Mouse (Mus musculus): Measurements from ENCODE around the gene Mars.

DNA sequence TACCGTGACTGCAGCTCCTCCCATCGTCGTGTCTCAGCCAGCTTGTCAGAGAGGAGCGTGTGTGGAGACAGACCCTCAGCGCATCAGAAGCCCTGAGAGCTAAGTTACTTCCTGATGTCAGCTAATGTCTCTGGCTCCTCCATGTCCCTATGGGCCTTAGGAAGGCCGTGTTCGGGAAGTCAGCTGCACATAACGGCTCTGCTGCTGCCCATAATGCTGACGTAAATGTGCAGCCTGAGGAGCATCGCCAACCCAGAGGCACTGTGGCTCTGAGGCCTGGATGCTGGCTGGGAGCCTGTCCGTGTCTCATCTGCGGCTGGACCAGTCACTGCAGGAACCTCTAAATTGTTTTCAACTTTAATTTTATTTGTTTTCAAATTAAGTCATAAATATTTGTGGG is 42.5 kb downstream of the Mars start:
- TF ChIP-seq ZNF384 (IDR thresholded peaks at IDR 0.05; ENCODE audit: low read depth, low read length) (no peak), GATA1 (IDR thresholded peaks at IDR 0.05; ENCODE audit: low read depth, low read length) (no peak), BHLHE40 (IDR thresholded peaks at IDR 0.05; ENCODE audit: borderline replicate concordance, low read depth, low read length) (no peak), CTCF (IDR thresholded peaks at IDR 0.05 in 2 of 3, conservative IDR thresholded peaks at IDR 0.05 in 1 of 3; ENCODE audit: control insufficient read depth in 1 of 3, insufficient read depth in 1 of 3, low read depth in 2 of 3, low read length in 3 of 3, poor library complexity in 1 of 3, severe bottlenecking in 1 of 3) (no peak), POLR2A (IDR thresholded peaks at IDR 0.05; ENCODE audit: control insufficient read depth in 1 of 2, insufficient read depth in 1 of 2, low read depth in 1 of 2, low read length in 2 of 2, poor library complexity in 1 of 2) (no peak), NELFE (IDR thresholded peaks at IDR 0.05; ENCODE audit: low read depth, low read length) (no peak), RAD21 (IDR thresholded peaks at IDR 0.05; ENCODE audit: low read depth, low read length) (no peak), USF1 (IDR thresholded peaks at IDR 0.05; ENCODE audit: low read depth, low read length) (no peak), JUND (IDR thresholded peaks at IDR 0.05; ENCODE audit: low read depth, low read length) (no peak), SIN3A (IDR thresholded peaks at IDR 0.05; ENCODE audit: low read length) (no peak), ETS1 (IDR thresholded peaks at IDR 0.05; ENCODE audit: low read depth, low read length) (no peak)
